Mouse (Mus musculus) ES-E14 (cell line): ENCODE results near the gene Cacna1d. TPM values are rescaled to one million over a fixed set of nuclear protein-coding genes. Genes with fewer than 3 reads are reported as not detected.

ENCODE experiments used
- DNase-seq: peaks from one replicate; pipeline ENCODE4 v3.0.0-alpha.2; 2013; ENCODE audit warnings: low read depth, low spot score
- H3K27ac ChIP-seq: 2 replicates; pipeline ENCODE4 v1.5.1; 2012; ENCODE audit warnings: low read depth, mild to moderate bottlenecking, low read length, moderate library complexity, mixed read lengths; ENCODE audit not compliant: poor library complexity, insufficient read depth, severe bottlenecking
- H3K36me3 ChIP-seq: 2 replicates; pipeline ENCODE4 v1.6.1; 2012; ENCODE audit warnings: mild to moderate bottlenecking, low read length, moderate library complexity, mixed read lengths; ENCODE audit not compliant: control insufficient read depth, poor library complexity, insufficient read depth, severe bottlenecking
- H3K4me1 ChIP-seq, 2 experiments: fragments of 150-350 bp in 1 of 2; sonication (generic) in 1 of 2; 2 replicates each; pipeline ENCODE4 v1.6.1; 2012; ENCODE audit warnings: low read length in 2 of 2, mild to moderate bottlenecking in 1 of 2, mixed read lengths in 1 of 2; ENCODE audit not compliant: control insufficient read depth in 2 of 2, insufficient read depth in 2 of 2, poor library complexity in 1 of 2
- H3K4me3 ChIP-seq, 2 experiments: fragments of 150-350 bp in 1 of 2; sonication (generic) in 1 of 2; 2 replicates each; pipeline ENCODE4 v1.5.1; 2012; ENCODE audit warnings: low read length in 2 of 2, low read depth in 1 of 2, mild to moderate bottlenecking in 1 of 2, mixed read lengths in 1 of 2; ENCODE audit not compliant: insufficient read depth in 1 of 2, poor library complexity in 1 of 2, severe bottlenecking in 1 of 2
- H3K9ac ChIP-seq: 2 replicates; pipeline ENCODE4 v1.6.1; 2012; ENCODE audit warnings: low read depth, mild to moderate bottlenecking, low read length, mixed read lengths; ENCODE audit not compliant: poor library complexity, insufficient read depth, severe bottlenecking
- H3K9me3 ChIP-seq: fragments of 150-350 bp; sonication (generic); 2 replicates; pipeline ENCODE4 v1.6.1; 2012; ENCODE audit warnings: low read depth, mild to moderate bottlenecking, low read length; ENCODE audit not compliant: control insufficient read depth, insufficient read depth
- CHD2 ChIP-seq: IDR thresholded peaks from 2 replicates; pipeline ENCODE4 v1.6.1; 2014; ENCODE audit warnings: mild to moderate bottlenecking, low read depth, low read length, inconsistent platforms
- HCFC1 ChIP-seq: IDR thresholded peaks from 2 replicates; pipeline ENCODE4 v1.6.1; 2012; ENCODE audit warnings: low read length, inconsistent platforms, borderline replicate concordance; ENCODE audit not compliant: insufficient read depth
- MAFK ChIP-seq: IDR thresholded peaks from 2 replicates; pipeline ENCODE4 v1.6.1; 2014; ENCODE audit warnings: mild to moderate bottlenecking, low read depth, low read length, inconsistent platforms; ENCODE audit not compliant: insufficient read depth
- ZC3H11A ChIP-seq: IDR thresholded peaks from 2 replicates; pipeline ENCODE4 v1.6.1; 2012; ENCODE audit warnings: low read depth, mild to moderate bottlenecking, inconsistent platforms, low read length, borderline replicate concordance
- ZNF384 ChIP-seq: IDR thresholded peaks from 2 replicates; pipeline ENCODE4 v1.6.1; 2012; ENCODE audit warnings: low read depth, low read length, inconsistent platforms
- in situ Hi-C, 2 experiments: fragments of 600-800 bp; cut with MboI; formaldehyde crosslinking; loops; one replicate each; pipeline ENCODE4 v1.15.1; 2025; ENCODE audit warnings: low sequenced_read_pairs in 2 of 2, inconsistent platforms in 1 of 2; ENCODE audit not compliant: unreplicated experiment in 2 of 2
- total RNA-seq: library from RNA; depleted of rRNA; stranded (reverse); fragments of 300-350 nt; gene quantifications from 2 replicates; pipeline ENCODE4 v1.2.3, GENCODE M21; 2012

Cacna1d gene
- total RNA-seq, 1 experiment = 0.36 TPM

- Histone ChIP-seq H3K4me3 (no peak overlapping the region), H3K27ac (no peak overlapping the region), H3K9me3 (no peaks in the 10 kb centered on the region), H3K36me3 (no peaks in the 10 kb centered on the region), H3K4me1 (no peaks in the 10 kb centered on the region), H3K9ac (no peak overlapping the region)
- TF ChIP-seq ZC3H11A = no peak
- DNase-seq = no peak
- in situ Hi-C loops = no loop called here
Measured at GRCm38 (mm10) chr14:30249591-30249990, 241.7 kb downstream of the Cacna1d start.

GRCm38 (mm10) chr14:30248811-30249210 is 242.4 kb downstream of the Cacna1d start:
- H3K9ac ChIP-seq = no peak overlapping the region
- no peaks in the 10 kb centered on the region for H3K36me3 ChIP-seq
- H3K4me1 ChIP-seq = no peaks in the 10 kb centered on the region
- H3K27ac ChIP-seq = no peak overlapping the region
- no peak overlapping the region for H3K4me3 ChIP-seq
- H3K9me3 ChIP-seq = no peaks in the 10 kb centered on the region
- TF ChIP-seq HCFC1 = no peak
- no peak for TF ChIP-seq MAFK
- no peak for TF ChIP-seq ZC3H11A
- TF ChIP-seq CHD2 = no peak
- no peak for TF ChIP-seq ZNF384
- DNase-seq = no peak
- in situ Hi-C loops = no loop called here

- in situ Hi-C loops = no loop called here
- H3K9ac ChIP-seq = no peak overlapping the region
Measured at GRCm38 (mm10) chr14:30248121-30248520, 243.1 kb downstream of the Cacna1d start.

GRCm38 (mm10) chr14:30247606-30248005 is 243.6 kb downstream of the Cacna1d start:
- no peak overlapping the region for H3K4me3 ChIP-seq
- TF ChIP-seq ZNF384 = no peak
- no peak for TF ChIP-seq MAFK
- no peak for TF ChIP-seq CHD2
- DNase-seq = no peak
- H3K36me3 ChIP-seq = no peaks in the 10 kb centered on the region
- in situ Hi-C loops = no loop called here
- no peaks in the 10 kb centered on the region for H3K4me1 ChIP-seq
- H3K9ac ChIP-seq = no peak overlapping the region
- no peaks in the 10 kb centered on the region for H3K9me3 ChIP-seq
- H3K27ac ChIP-seq = no peak overlapping the region

More at GRCm38 (mm10) chr14:30248121-30248520, 243.1 kb downstream of the Cacna1d start:
- Histone ChIP-seq H3K9me3 (no peaks in the 10 kb centered on the region), H3K4me3 (no peak overlapping the region), H3K36me3 (no peaks in the 10 kb centered on the region), H3K4me1 (no peaks in the 10 kb centered on the region), H3K27ac (no peak overlapping the region)
- no peak for DNase-seq
- TF ChIP-seq HCFC1 (no peak), CHD2 (no peak), MAFK (no peak), ZC3H11A (no peak), ZNF384 (no peak)

GRCm38 (mm10) chr14:30244776-30245175 is 246.5 kb downstream of the Cacna1d start:
- TF ChIP-seq HCFC1 (no peak), CHD2 (no peak), ZC3H11A (no peak), MAFK (no peak), ZNF384 (no peak)
- no peaks in the 10 kb centered on the region for H3K4me1 ChIP-seq
- no peaks in the 10 kb centered on the region for H3K36me3 ChIP-seq
- in situ Hi-C loops = no loop called here
- no peaks in the 10 kb centered on the region for H3K9me3 ChIP-seq
- H3K27ac ChIP-seq = no peak overlapping the region
- no peak overlapping the region for H3K4me3 ChIP-seq
- H3K9ac ChIP-seq = no peak overlapping the region
- DNase-seq = no peak
